Mouse (Mus musculus) neural tube, embryonic 11.5 days (tissue): ENCODE data around the gene Unc13b. TPM values are rescaled to one million over a fixed set of nuclear protein-coding genes. Genes with fewer than 3 reads are reported as not detected.

Experiments used
- ATAC-seq: fragments of 200-750 bp; cut with Nextera tagmentation; 2 replicates; pipeline ENCODE4 v1.8.0; 2017; ENCODE audit warnings: moderate number of reproducible peaks, mild to moderate bottlenecking, moderate TSS enrichment, moderate library complexity; ENCODE audit not compliant: insufficient read depth, low FRiP score, low TSS enrichment
- DNase-seq: peaks from one replicate; pipeline ENCODE4 v3.0.0-alpha.2; 2015; ENCODE audit warnings: low spot score
- H3K27ac ChIP-seq: fragments of 300-500 bp; sonication (generic); 2 replicates; pipeline ENCODE4 v1.5.1; 2014; ENCODE audit warnings: low read depth, mild to moderate bottlenecking, low read length
- H3K27me3 ChIP-seq: fragments of 300-500 bp; sonication (generic); 2 replicates; pipeline ENCODE4 v1.6.1; 2014; ENCODE audit warnings: mild to moderate bottlenecking, low read length, mixed read lengths; ENCODE audit not compliant: control insufficient read depth, insufficient read depth
- H3K36me3 ChIP-seq: fragments of 300-500 bp; sonication (generic); 2 replicates; pipeline ENCODE4 v1.6.1; 2014; ENCODE audit warnings: mild to moderate bottlenecking, low read length, moderate library complexity, mixed read lengths; ENCODE audit not compliant: control insufficient read depth, insufficient read depth
- H3K4me1 ChIP-seq: fragments of 300-500 bp; sonication (generic); 2 replicates; pipeline ENCODE4 v1.6.1; 2014; ENCODE audit warnings: low read length, mixed read lengths; ENCODE audit not compliant: control insufficient read depth, insufficient read depth
- H3K4me2 ChIP-seq: fragments of 300-500 bp; sonication (generic); 2 replicates; pipeline ENCODE4 v1.6.1; 2014; ENCODE audit warnings: low read depth, mild to moderate bottlenecking, moderate library complexity
- H3K4me3 ChIP-seq: fragments of 300-500 bp; sonication (generic); 2 replicates; pipeline ENCODE4 v1.5.1; 2014; ENCODE audit warnings: low read depth, low read length
- H3K9ac ChIP-seq: fragments of 300-500 bp; sonication (generic); 2 replicates; pipeline ENCODE4 v1.6.1; 2014; ENCODE audit warnings: mild to moderate bottlenecking, low read length
- H3K9me3 ChIP-seq: fragments of 300-500 bp; sonication (generic); 2 replicates; pipeline ENCODE4 v1.6.1; 2016; ENCODE audit warnings: low read length; ENCODE audit not compliant: control insufficient read depth
- WGBS: fragments of 180-500 bp; shearing (Covaris S2); extraction: QIAGEN DNeasy Blood & Tissue Kit; methylation state at CpG from one replicate; pipeline ENCODE4 v1.1.7; 2014; 5-methylcytosine and 5-hydroxymethylcytosine counted together
- polyA plus RNA-seq: library from polyadenylated mRNA; unstranded; fragments of >200 nt; fragmentation: Nextera tagmentation; extraction: Ambion mirVana; gene quantifications from 2 replicates; pipeline ENCODE4 v1.2.1, GENCODE M21; 2014

The Unc13b gene
- polyA plus RNA-seq, 1 experiment from 2014 or later: 18.9 TPM

- Histone ChIP-seq H3K4me1 (no peaks in the 10 kb centered on the region), H3K27ac (no peak overlapping the region), H3K9me3 (no peaks in the 10 kb centered on the region), H3K4me2 (peak overlapping the region; percentile 83), H3K4me3 (peak overlapping the region; percentile 71), H3K9ac (no peak overlapping the region), H3K27me3 (no peaks in the 10 kb centered on the region), H3K36me3 (no peaks in the 10 kb centered on the region)
- 19% methylated on average over 8 of the region's 8 CpGs for WGBS
- DNase-seq: no peak
- 0 out of 2 replicates have a peak, but pooled peaks have one; percentile 18 for ATAC-seq
Observed at GRCm38 (mm10) chr4:43058392-43058752, 381 bp upstream of the Unc13b start.

GRCm38 (mm10) chr4:43059697-43060096, 944 bp downstream of the Unc13b start:
- Histone ChIP-seq H3K4me3 (peak overlapping the region; percentile 71), H3K9me3 (no peaks in the 10 kb centered on the region), H3K4me2 (peak overlapping the region; percentile 83), H3K36me3 (no peaks in the 10 kb centered on the region), H3K4me1 (no peaks in the 10 kb centered on the region), H3K27ac (no peak overlapping the region), H3K27me3 (no peaks in the 10 kb centered on the region), H3K9ac (no peak overlapping the region; the same call in 1 of the 2 replicates)
- WGBS: 48% methylated on average over 3 of the region's 3 CpGs
- DNase-seq (no peak), ATAC-seq (no peak)

GRCm38 (mm10) chr4:43060286-43060685, 1.5 kb downstream of the Unc13b start:
- Histone ChIP-seq H3K36me3 (no peaks in the 10 kb centered on the region), H3K27me3 (no peaks in the 10 kb centered on the region), H3K9me3 (no peaks in the 10 kb centered on the region), H3K4me3 (no peak overlapping the region), H3K27ac (no peak overlapping the region), H3K9ac (no peak overlapping the region), H3K4me2 (no peak overlapping the region), H3K4me1 (no peaks in the 10 kb centered on the region)
- 79% methylated on average over 3 of the region's 3 CpGs for WGBS
- no peak for DNase-seq
- no peak for ATAC-seq

- Histone ChIP-seq H3K4me1 (no peaks in the 10 kb centered on the region), H3K4me2 (no peak overlapping the region), H3K9ac (no peak overlapping the region), H3K27me3 (no peaks in the 10 kb centered on the region), H3K4me3 (no peak overlapping the region), H3K27ac (no peak overlapping the region), H3K36me3 (no peaks in the 10 kb centered on the region), H3K9me3 (no peaks in the 10 kb centered on the region)
- DNase-seq (no peak), ATAC-seq (no peak)
- 97% methylated on average over 4 of the region's 4 CpGs for WGBS
Observed at GRCm38 (mm10) chr4:43065471-43065870, 6.7 kb downstream of the Unc13b start.

GRCm38 (mm10) chr4:43074923-43075322, 16.2 kb downstream of the Unc13b start:
- Histone ChIP-seq H3K4me1 (no peaks in the 10 kb centered on the region), H3K9me3 (no peaks in the 10 kb centered on the region), H3K27me3 (no peaks in the 10 kb centered on the region), H3K36me3 (no peaks in the 10 kb centered on the region), H3K4me2 (no peak overlapping the region), H3K9ac (no peak overlapping the region), H3K4me3 (no peak overlapping the region), H3K27ac (no peak overlapping the region)
- no peak for ATAC-seq
- no peak for DNase-seq

- Histone ChIP-seq H3K4me2 (no peak overlapping the region), H3K27ac (no peak overlapping the region), H3K4me1 (no peaks in the 10 kb centered on the region), H3K36me3 (no peaks in the 10 kb centered on the region), H3K27me3 (no peaks in the 10 kb centered on the region), H3K9ac (no peak overlapping the region), H3K4me3 (no peak overlapping the region), H3K9me3 (no peaks in the 10 kb centered on the region)
- 77% methylated on average over 7 of the region's 7 CpGs for WGBS
- DNase-seq (no peak), ATAC-seq (no peak)
Observed at GRCm38 (mm10) chr4:43078071-43078718, 19.4 kb downstream of the Unc13b start.

GRCm38 (mm10) chr4:43082458-43082857, 23.7 kb downstream of the Unc13b start:
- H3K4me2 ChIP-seq: no peak overlapping the region
- DNase-seq (no peak), ATAC-seq (no peak)
- 85% methylated on average over 2 of the region's 2 CpGs for WGBS
- no peak overlapping the region for H3K4me3 ChIP-seq
- no peak overlapping the region for H3K27ac ChIP-seq
- H3K4me1 ChIP-seq: no peaks in the 10 kb centered on the region
- H3K27me3 ChIP-seq: no peaks in the 10 kb centered on the region
- H3K9me3 ChIP-seq: no peaks in the 10 kb centered on the region
- no peaks in the 10 kb centered on the region for H3K36me3 ChIP-seq
- no peak overlapping the region for H3K9ac ChIP-seq

GRCm38 (mm10) chr4:43089950-43090349, 31.2 kb downstream of the Unc13b start:
- Histone ChIP-seq H3K4me2 (no peak overlapping the region), H3K27ac (no peak overlapping the region), H3K27me3 (no peaks in the 10 kb centered on the region), H3K4me1 (no peaks in the 10 kb centered on the region), H3K36me3 (no peaks in the 10 kb centered on the region), H3K9me3 (no peaks in the 10 kb centered on the region), H3K4me3 (no peak overlapping the region), H3K9ac (no peak overlapping the region)
- ATAC-seq (no peak), DNase-seq (no peak)
- WGBS: 87% methylated on average over 2 of the region's 2 CpGs

- ATAC-seq (no peak), DNase-seq (no peak)
- Histone ChIP-seq H3K27ac (no peak overlapping the region), H3K9ac (no peak overlapping the region), H3K36me3 (no peaks in the 10 kb centered on the region), H3K9me3 (no peaks in the 10 kb centered on the region), H3K4me1 (no peaks in the 10 kb centered on the region), H3K4me2 (no peak overlapping the region), H3K27me3 (no peaks in the 10 kb centered on the region), H3K4me3 (no peak overlapping the region)
- 87% methylated on average over 4 of the region's 4 CpGs for WGBS
Observed at GRCm38 (mm10) chr4:43091183-43091582, 32.4 kb downstream of the Unc13b start.
